Mouse (Mus musculus): Measurements from ENCODE around the gene H2-Aa. TPM values are rescaled to one million over a fixed set of nuclear protein-coding genes. Genes with fewer than 3 reads are reported as not detected.

H2-Aa gene
- polyA plus RNA-seq, 1 experiment from 2014 or later: not detected

DNA sequence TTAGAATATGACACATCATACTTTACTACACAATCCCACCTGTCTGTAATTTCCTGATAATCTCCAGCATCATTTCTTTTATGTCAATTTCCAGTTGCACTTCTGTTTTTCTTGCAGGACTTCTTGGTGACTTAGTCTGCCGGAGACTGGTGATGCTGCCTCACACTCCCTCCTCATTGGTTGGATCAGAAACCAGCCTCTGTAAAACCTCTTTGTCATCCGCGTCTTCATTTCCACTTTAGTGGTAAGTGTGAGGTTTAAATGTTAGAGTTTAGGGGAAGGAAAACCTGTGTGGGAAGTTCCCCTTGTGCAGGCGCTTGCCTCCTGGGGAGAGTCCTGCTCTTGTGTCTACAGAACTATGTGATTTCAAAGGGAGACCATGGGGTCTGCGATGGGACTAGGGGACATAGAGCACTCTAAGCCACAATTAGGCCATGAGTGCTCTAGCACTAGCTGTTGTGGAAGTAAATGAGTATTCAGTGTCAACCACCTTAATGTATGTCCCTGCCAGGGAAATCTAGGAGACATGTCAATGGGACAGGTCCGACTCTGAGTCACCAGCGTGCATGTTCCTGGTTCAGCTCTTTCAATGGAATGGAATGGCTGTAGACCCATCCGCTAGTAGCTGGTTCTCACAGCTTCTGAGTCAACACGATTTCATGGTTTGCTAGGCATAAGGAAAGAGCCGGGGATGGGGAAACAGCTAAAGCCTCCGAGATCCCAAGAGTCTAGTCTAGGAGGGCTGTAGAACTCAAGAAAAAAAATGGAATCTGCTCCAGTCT is 29.8 kb downstream of the H2-Aa start, which contains the start of gene H2-Ab1:
H2-Ab1 (plus strand) TSS at position 96 of the 782 bp plus-strand sequence.
- ATAC-seq (replicated peaks): no peak
- no peaks in the 10 kb centered on the region for H3K9me3 ChIP-seq
- H3K4me1 ChIP-seq: no peaks in the 10 kb centered on the region
- 77% methylated on average over 11 of the region's 11 CpGs for WGBS
- no peaks in the 10 kb centered on the region for H3K27me3 ChIP-seq
- no peak within 1 kb of the TSS for H3K27ac ChIP-seq (replicated peaks)
- no peak within 1 kb of the TSS for H3K4me2 ChIP-seq (replicated peaks)
- H3K4me3 ChIP-seq: no peak within 1 kb of the TSS
- no peak within 1 kb of the TSS for H3K9ac ChIP-seq (replicated peaks)
- H3K36me3 ChIP-seq: no peaks in the 10 kb centered on the region

DNA sequence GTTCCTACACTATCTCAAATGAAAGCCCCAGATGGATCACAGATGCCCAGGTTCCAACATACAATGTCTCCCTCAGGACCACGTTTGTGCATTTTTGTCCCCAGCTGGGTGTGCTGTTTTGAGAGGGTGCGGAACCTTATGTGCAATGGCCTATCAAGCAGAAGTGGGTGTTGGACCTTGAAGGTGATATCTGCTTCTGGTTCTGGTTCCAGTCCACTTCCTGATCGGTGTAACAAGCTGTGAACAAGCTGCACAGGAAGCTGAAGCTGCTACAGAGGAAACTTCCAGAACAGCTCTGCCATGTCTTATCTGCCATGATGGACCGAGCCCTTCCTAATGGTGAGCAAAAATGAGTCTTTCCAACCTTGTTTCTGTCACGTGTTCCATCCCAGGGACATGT is 31.1 kb downstream of the H2-Aa start:
- no peaks in the 10 kb centered on the region for H3K27me3 ChIP-seq
- no peak for ATAC-seq (replicated peaks)
- WGBS: 86% methylated on average over 5 of the region's 5 CpGs
- H3K36me3 ChIP-seq: no peaks in the 10 kb centered on the region
- H3K4me1 ChIP-seq: no peaks in the 10 kb centered on the region
- no peak overlapping the region for H3K27ac ChIP-seq (replicated peaks)
- no peaks in the 10 kb centered on the region for H3K9me3 ChIP-seq
- H3K4me3 ChIP-seq: no peak overlapping the region
- H3K4me2 ChIP-seq (replicated peaks): no peak overlapping the region
- no peak overlapping the region for H3K9ac ChIP-seq (replicated peaks)

DNA sequence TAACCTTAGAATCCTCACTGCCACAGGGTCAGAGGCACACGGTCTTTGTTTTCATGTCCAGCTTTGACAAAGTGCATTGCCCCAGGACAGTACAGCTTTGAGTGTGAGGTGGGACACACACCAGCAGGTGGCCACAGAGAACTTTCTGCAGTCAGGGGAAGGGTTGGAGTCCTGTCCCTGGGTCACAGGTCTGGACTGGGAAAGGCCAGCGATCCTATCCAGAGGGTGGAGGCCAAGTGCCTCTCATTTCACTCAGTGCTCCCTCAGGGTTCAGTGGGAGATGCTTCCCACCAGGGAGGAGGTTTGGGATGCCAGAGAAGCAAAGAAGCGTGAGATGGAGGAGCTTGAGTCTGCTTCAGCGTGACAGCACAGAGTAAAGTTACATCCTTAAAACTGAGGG is 36.0 kb downstream of the H2-Aa start:
- no peak for ATAC-seq (replicated peaks)
- Histone ChIP-seq H3K9ac (replicated peaks) (no peak overlapping the region), H3K4me3 (no peak overlapping the region), H3K4me1 (no peaks in the 10 kb centered on the region), H3K27ac (replicated peaks) (no peak overlapping the region), H3K36me3 (no peaks in the 10 kb centered on the region), H3K9me3 (no peaks in the 10 kb centered on the region), H3K4me2 (replicated peaks) (no peak overlapping the region), H3K27me3 (no peaks in the 10 kb centered on the region)
- WGBS: 49% methylated on average over 4 of the region's 4 CpGs

DNA sequence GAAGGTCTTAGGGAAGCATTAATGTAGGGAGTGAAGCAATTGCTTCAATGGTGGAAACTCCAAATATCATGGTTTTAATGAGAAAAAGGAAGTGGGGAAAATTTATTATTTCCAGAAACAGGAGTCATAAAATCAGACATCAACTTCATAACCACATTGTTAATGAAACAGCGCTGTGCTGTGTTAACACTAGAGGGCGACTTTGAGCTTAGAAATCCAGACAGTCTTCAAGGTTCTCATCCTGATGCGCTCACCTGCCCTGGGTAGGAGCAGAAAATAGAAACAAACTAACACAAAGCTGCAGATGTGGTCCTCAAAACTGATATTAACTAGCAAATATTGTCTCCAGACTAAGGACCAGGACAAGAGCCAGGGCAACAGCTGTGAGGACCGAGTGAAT is 37.7 kb downstream of the H2-Aa start:
- no peak for ATAC-seq (replicated peaks)
- no peak overlapping the region for H3K9ac ChIP-seq (replicated peaks)
- no peak overlapping the region for H3K4me3 ChIP-seq
- H3K4me1 ChIP-seq: no peaks in the 10 kb centered on the region
- no peak overlapping the region for H3K4me2 ChIP-seq (replicated peaks)
- no peaks in the 10 kb centered on the region for H3K36me3 ChIP-seq
- no peak overlapping the region for H3K27ac ChIP-seq (replicated peaks)
- WGBS: 18% methylated on average over 4 of the region's 4 CpGs
- no peaks in the 10 kb centered on the region for H3K9me3 ChIP-seq
- H3K27me3 ChIP-seq: no peaks in the 10 kb centered on the region

DNA sequence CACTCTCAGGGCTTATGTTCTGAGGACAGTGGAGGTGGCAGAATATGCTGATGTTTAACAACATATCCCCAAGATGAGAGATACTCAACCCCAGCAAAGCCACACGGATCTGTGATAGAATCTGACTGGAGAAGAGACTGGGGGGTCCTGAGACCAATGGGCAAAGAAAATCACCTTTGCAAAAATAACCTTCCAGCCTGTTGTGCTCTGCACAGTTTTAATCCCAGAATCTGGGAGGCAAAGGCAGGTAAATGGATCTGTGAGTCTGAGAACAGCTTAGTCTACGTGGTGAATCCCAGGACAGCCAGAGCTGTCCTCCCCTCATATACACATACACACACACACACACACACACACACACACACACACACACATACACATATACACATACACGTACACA is 38.3 kb downstream of the H2-Aa start:
- WGBS: 47% methylated on average over 3 of the region's 3 CpGs

DNA sequence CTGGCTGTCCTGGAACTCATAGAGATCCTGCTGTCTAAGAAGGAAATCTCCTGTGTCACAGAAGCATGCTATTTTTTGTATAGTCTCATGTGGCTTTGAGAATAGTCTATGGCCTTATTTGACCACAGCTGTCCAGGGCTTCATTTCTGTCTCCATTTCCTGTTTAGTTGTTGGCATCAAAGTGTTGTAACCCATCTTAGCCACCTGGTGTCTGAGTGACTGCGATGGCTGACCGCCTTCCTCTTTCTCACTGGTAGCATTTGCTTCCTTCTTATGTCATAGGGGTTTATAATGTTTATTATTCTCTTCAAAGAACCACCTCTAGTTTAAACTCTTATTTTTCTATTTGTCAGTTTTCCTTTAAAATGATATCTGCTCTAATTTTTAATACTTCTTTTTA is 38.9 kb downstream of the H2-Aa start:
- no peak overlapping the region for H3K27ac ChIP-seq (replicated peaks)
- no peak for ATAC-seq (replicated peaks)
- H3K36me3 ChIP-seq: no peaks in the 10 kb centered on the region
- 67% methylated on average over 2 of the region's 2 CpGs for WGBS
- H3K27me3 ChIP-seq: no peaks in the 10 kb centered on the region
- H3K4me3 ChIP-seq: no peak overlapping the region
- H3K4me2 ChIP-seq (replicated peaks): no peak overlapping the region
- H3K9me3 ChIP-seq: no peaks in the 10 kb centered on the region
- H3K4me1 ChIP-seq: no peaks in the 10 kb centered on the region
- no peak overlapping the region for H3K9ac ChIP-seq (replicated peaks)

More for the DNA sequence above, 38.3 kb downstream of the H2-Aa start:
- no peaks in the 10 kb centered on the region for H3K4me1 ChIP-seq
- H3K36me3 ChIP-seq: no peaks in the 10 kb centered on the region
- no peak overlapping the region for H3K27ac ChIP-seq (replicated peaks)
- no peak overlapping the region for H3K4me3 ChIP-seq
- H3K9me3 ChIP-seq: no peaks in the 10 kb centered on the region
- no peak overlapping the region for H3K9ac ChIP-seq (replicated peaks)
- H3K27me3 ChIP-seq: no peaks in the 10 kb centered on the region
- no peak for ATAC-seq (replicated peaks)
- H3K4me2 ChIP-seq (replicated peaks): no peak overlapping the region

DNA sequence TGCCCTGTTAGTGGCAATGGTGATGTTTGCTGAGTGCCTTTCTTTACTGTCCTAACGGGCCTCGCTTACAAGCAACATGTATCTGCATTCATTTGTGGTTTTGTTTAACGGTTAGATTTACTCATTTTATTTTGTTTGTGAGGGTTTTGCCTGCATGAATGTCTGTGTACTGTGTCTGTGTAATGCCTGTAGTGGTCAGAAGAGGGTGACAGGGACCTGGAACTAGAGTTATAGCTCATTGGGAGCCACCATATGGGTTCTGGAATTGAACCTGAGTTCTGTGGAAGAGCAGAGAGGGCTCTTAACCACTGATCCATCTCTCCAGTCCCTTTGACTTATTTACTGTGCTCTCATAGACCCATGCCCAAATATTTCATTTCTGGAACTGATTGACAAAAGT is 40.6 kb downstream of the H2-Aa start:
- H3K27ac ChIP-seq (replicated peaks): no peak overlapping the region
- H3K4me3 ChIP-seq: no peak overlapping the region
- H3K27me3 ChIP-seq: no peaks in the 10 kb centered on the region
- H3K4me2 ChIP-seq (replicated peaks): no peak overlapping the region
- ATAC-seq (replicated peaks): no peak
- no peak overlapping the region for H3K9ac ChIP-seq (replicated peaks)
- H3K9me3 ChIP-seq: no peaks in the 10 kb centered on the region
- no peaks in the 10 kb centered on the region for H3K36me3 ChIP-seq
- no peaks in the 10 kb centered on the region for H3K4me1 ChIP-seq
- WGBS: 80% methylated on average over 3 of the region's 3 CpGs

DNA sequence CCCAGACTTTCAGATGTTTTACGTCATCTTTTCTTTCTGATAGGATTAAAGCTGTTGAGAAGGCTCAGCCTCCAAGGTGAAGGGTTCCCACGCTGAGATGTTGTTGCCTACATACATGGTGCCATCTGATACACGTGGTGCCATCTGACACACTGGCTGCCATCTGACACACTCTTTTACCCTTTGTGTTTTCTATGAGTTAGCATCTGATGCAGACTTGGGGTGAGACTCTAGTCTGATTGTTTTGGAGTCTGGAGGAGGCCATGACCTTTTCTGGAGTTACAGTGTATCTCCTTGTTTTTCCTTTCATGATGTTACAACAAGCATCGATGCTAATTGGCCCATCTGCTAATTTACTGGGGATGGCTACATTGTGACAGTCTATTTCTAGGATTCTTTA is 43.0 kb downstream of the H2-Aa start:
- 77% methylated on average over 4 of the region's 4 CpGs for WGBS
- Histone ChIP-seq H3K4me3 (no peak overlapping the region), H3K9ac (replicated peaks) (no peak overlapping the region), H3K36me3 (no peaks in the 10 kb centered on the region), H3K4me2 (replicated peaks) (no peak overlapping the region), H3K27me3 (no peaks in the 10 kb centered on the region), H3K4me1 (no peaks in the 10 kb centered on the region), H3K27ac (replicated peaks) (no peak overlapping the region), H3K9me3 (no peaks in the 10 kb centered on the region)
- no peak for ATAC-seq (replicated peaks)

DNA sequence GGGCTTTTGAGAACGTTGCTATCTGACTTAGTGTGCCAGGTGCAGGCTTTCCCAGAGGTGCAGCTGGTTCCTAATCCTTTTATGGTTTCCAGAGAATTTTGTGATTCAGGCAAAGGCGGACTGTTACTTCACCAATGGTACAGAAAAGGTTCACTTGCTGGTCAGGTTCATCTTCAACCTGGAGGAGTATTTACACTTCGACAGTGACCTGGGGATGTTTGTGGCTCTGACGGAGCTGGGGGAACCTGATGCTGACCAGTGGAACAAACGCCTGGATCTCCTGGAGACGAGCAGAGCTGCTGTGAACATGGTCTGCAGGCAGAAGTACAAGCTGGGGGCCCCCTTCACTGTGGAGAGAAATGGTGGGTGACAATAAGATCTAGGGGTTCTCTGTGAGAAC is 46.7 kb downstream of the H2-Aa start:
- Histone ChIP-seq H3K9me3 (no peaks in the 10 kb centered on the region), H3K4me3 (no peak overlapping the region), H3K4me2 (replicated peaks) (no peak overlapping the region), H3K36me3 (no peaks in the 10 kb centered on the region), H3K4me1 (no peaks in the 10 kb centered on the region), H3K9ac (replicated peaks) (no peak overlapping the region), H3K27ac (replicated peaks) (no peak overlapping the region), H3K27me3 (no peaks in the 10 kb centered on the region)
- 84% methylated on average over 6 of the region's 6 CpGs for WGBS
- no peak for ATAC-seq (replicated peaks)

DNA sequence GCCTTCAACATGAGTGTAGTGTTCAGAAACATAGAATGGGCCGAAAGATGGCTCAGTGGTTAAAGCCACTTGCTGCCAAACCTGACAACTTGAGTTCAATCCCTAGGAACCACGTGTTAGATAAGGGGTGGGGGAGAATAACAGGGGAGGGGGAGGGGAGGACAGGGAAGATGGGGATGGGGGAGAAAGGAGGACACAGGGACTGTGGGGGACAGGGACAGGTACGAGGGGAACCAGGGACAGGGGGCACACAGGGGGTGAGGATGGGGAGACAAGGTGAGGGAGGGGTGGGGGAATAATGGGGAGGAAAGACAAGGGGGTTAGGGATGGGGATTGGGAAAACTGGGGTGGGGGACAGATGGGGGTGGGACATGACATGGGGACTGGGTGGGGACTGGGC is 47.3 kb downstream of the H2-Aa start:
- Histone ChIP-seq H3K27me3 (no peaks in the 10 kb centered on the region), H3K9ac (replicated peaks) (no peak overlapping the region), H3K4me2 (replicated peaks) (no peak overlapping the region), H3K27ac (replicated peaks) (no peak overlapping the region), H3K4me3 (no peak overlapping the region), H3K36me3 (no peaks in the 10 kb centered on the region), H3K9me3 (no peaks in the 10 kb centered on the region), H3K4me1 (no peaks in the 10 kb centered on the region)
- no peak for ATAC-seq (replicated peaks)
- 67% methylated on average over 3 of the region's 3 CpGs for WGBS

DNA sequence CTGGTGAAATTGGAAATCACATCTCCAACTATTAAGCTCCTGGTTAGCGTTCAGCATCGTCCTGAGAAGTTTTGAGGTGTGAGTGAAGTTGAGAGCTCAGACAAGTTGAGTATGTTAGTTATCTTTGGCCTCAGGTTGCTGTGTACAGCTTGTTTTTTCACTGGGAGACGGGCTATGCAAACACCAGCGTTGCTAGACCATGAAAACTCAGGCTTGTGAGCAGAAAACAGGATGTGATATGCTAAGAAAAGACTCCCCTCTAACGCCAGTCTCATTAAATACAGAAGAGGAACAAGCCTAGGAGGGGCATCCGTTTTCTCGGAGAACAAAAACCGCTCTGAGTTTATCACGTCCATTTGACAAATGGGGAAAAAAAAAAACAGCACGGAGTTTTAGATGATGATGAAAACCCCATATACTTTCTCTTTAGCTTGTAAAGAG is 48.0 kb downstream of the H2-Aa start:
- 79% methylated on average over 10 of the region's 10 CpGs for WGBS
- H3K4me2 ChIP-seq (replicated peaks): no peak overlapping the region
- no peaks in the 10 kb centered on the region for H3K27me3 ChIP-seq
- H3K36me3 ChIP-seq: no peaks in the 10 kb centered on the region
- ATAC-seq (replicated peaks): no peak
- H3K4me1 ChIP-seq: no peaks in the 10 kb centered on the region
- no peak overlapping the region for H3K9ac ChIP-seq (replicated peaks)
- H3K27ac ChIP-seq (replicated peaks): no peak overlapping the region
- H3K9me3 ChIP-seq: no peaks in the 10 kb centered on the region
- no peak overlapping the region for H3K4me3 ChIP-seq

DNA sequence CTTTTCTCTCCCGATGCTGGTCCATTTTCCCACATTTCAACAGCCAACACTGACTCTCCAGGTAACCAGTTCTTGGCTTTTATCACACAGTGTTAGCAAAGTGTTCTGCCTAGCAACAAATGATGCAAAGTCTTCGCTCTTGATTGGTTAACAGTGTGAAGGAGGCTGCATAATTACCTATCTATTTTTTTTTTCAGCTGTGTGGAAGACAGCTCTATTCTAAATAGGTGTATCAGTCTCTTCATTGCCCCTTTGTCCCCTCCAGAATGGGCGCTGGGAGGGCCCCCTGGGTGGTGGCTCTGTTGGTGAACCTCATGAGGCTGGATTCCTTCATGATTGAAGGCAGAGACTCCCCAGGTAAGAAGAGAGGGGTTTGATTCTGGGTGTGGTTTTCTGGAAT is 48.9 kb downstream of the H2-Aa start, which contains the start of gene H2-Ob:
H2-Ob (plus strand) TSS at position 198 of the 400 bp plus-strand sequence.
- no peaks in the 10 kb centered on the region for H3K4me1 ChIP-seq
- H3K27ac ChIP-seq (replicated peaks): no peak within 1 kb of the TSS
- H3K9ac ChIP-seq (replicated peaks): no peak within 1 kb of the TSS
- H3K36me3 ChIP-seq: no peaks in the 10 kb centered on the region
- no peak for ATAC-seq (replicated peaks)
- no peaks in the 10 kb centered on the region for H3K9me3 ChIP-seq
- no peak within 1 kb of the TSS for H3K4me2 ChIP-seq (replicated peaks)
- no peaks in the 10 kb centered on the region for H3K27me3 ChIP-seq
- WGBS: 53% methylated on average over 3 of the region's 3 CpGs
- H3K4me3 ChIP-seq: no peak within 1 kb of the TSS

DNA sequence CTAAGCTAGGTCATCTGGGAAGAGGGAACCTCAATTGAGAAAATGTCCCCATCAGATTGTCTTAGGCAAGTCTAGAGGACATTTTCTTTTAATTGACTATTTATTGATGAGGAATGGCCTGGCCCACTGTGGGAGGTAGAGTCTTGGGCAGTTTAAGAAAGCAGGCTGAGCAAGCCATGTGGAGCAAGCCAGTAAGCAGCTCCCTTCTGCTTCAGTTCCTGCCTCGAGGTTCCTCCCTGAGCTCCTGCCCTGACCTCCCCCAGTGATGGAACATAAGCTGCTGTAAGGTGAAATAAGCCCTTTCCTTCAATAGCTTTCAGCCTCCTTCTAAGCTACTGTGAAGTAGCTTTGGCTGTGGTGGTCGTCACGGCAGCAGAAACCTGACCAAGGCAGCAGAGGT is 49.9 kb downstream of the H2-Aa start:
- H3K4me2 ChIP-seq (replicated peaks): no peak overlapping the region
- no peaks in the 10 kb centered on the region for H3K9me3 ChIP-seq
- no peak for ATAC-seq (replicated peaks)
- H3K27ac ChIP-seq (replicated peaks): no peak overlapping the region
- no peaks in the 10 kb centered on the region for H3K4me1 ChIP-seq
- no peak overlapping the region for H3K9ac ChIP-seq (replicated peaks)
- WGBS: 82% methylated on average over 3 of the region's 3 CpGs
- H3K4me3 ChIP-seq: no peak overlapping the region
- H3K27me3 ChIP-seq: no peaks in the 10 kb centered on the region
- H3K36me3 ChIP-seq: no peaks in the 10 kb centered on the region
